Mouse (Mus musculus) neural tube, embryonic 14.5 days (tissue): ENCODE data around the gene Emc6. TPM values are rescaled to one million over a fixed set of nuclear protein-coding genes. Genes with fewer than 3 reads are reported as not detected.
A peak's percentile ranks its signal among the peaks of the same experiment; 100 is the strongest.

Experiments used
- ATAC-seq: fragments of 200-750 bp; cut with Nextera tagmentation; 2 replicates; pipeline ENCODE4 v1.8.0; 2017; ENCODE audit warnings: low read depth, mild to moderate bottlenecking, moderate TSS enrichment, moderate library complexity
- H3K27ac ChIP-seq: fragments of 300-500 bp; sonication (generic); 2 replicates; pipeline ENCODE4 v1.5.1; 2014; ENCODE audit warnings: low read depth, mild to moderate bottlenecking, control low read depth, low read length, moderate library complexity, mixed read lengths
- H3K27me3 ChIP-seq: fragments of 300-500 bp; sonication (generic); 2 replicates; pipeline ENCODE4 v1.6.1; 2014; ENCODE audit warnings: low read length; ENCODE audit not compliant: control insufficient read depth, insufficient read depth
- H3K36me3 ChIP-seq: fragments of 300-500 bp; sonication (generic); 2 replicates; pipeline ENCODE4 v1.6.1; 2014; ENCODE audit warnings: low read length, mixed read lengths; ENCODE audit not compliant: control insufficient read depth, insufficient read depth
- H3K4me1 ChIP-seq: fragments of 300-500 bp; sonication (generic); 2 replicates; pipeline ENCODE4 v1.6.1; 2014; ENCODE audit warnings: low read length; ENCODE audit not compliant: control insufficient read depth, insufficient read depth
- H3K4me2 ChIP-seq: fragments of 300-500 bp; sonication (generic); 2 replicates; pipeline ENCODE4 v1.6.1; 2014; ENCODE audit warnings: mild to moderate bottlenecking, low read depth, low read length, control low read depth
- H3K4me3 ChIP-seq: fragments of 300-500 bp; sonication (generic); 2 replicates; pipeline ENCODE4 v1.5.1; 2014; ENCODE audit warnings: low read depth, low read length, control low read depth, mixed read lengths
- H3K9ac ChIP-seq: fragments of 300-500 bp; sonication (generic); replicated peaks from 2 replicates; pipeline ENCODE4 v1.6.1; 2014; ENCODE audit warnings: low read depth, mild to moderate bottlenecking, control low read depth, low read length, mixed read lengths
- H3K9me3 ChIP-seq: fragments of 300-500 bp; sonication (generic); 2 replicates; pipeline ENCODE4 v1.6.1; 2016; ENCODE audit warnings: low read length; ENCODE audit not compliant: control insufficient read depth
- WGBS: fragments of 180-500 bp; shearing (Covaris S2); extraction: QIAGEN DNeasy Blood & Tissue Kit; methylation state at CpG from one replicate; pipeline ENCODE4 v1.1.7; 2014; 5-methylcytosine and 5-hydroxymethylcytosine counted together
- polyA plus RNA-seq: library from polyadenylated mRNA; unstranded; fragments of >200 nt; fragmentation: Nextera tagmentation; extraction: Ambion mirVana; gene quantifications from 2 replicates; pipeline ENCODE4 v1.2.1, GENCODE M21; 2014

The Emc6 gene
- polyA plus RNA-seq, 1 experiment from 2014 or later, result 158 TPM

- no peak for ATAC-seq
- WGBS, result 90% methylated on average over 6 of the region's 6 CpGs
Observed at GRCm38 (mm10) chr11:73187231-73187630, 10.4 kb upstream of the Emc6 start.

GRCm38 (mm10) chr11:73185872-73186615 is 9.2 kb upstream of the Emc6 start:
- Histone ChIP-seq H3K9me3 (no peaks in the 10 kb centered on the region), H3K27me3 (no peaks in the 10 kb centered on the region), H3K27ac (no peak overlapping the region), H3K4me1 (no peaks in the 10 kb centered on the region), H3K36me3 (peaks cover 33% of the 10 kb centered on the region), H3K4me2 (no peak overlapping the region), H3K4me3 (no peak overlapping the region), H3K9ac (no peak overlapping the region)
- 95% methylated on average over 10 of the region's 10 CpGs for WGBS
- no peak for ATAC-seq

More at GRCm38 (mm10) chr11:73187231-73187630, 10.4 kb upstream of the Emc6 start:
- peaks cover 40% of the 10 kb centered on the region for H3K36me3 ChIP-seq
- no peak overlapping the region for H3K4me3 ChIP-seq
- H3K9me3 ChIP-seq, result no peaks in the 10 kb centered on the region
- H3K27me3 ChIP-seq, result no peaks in the 10 kb centered on the region
- no peaks in the 10 kb centered on the region for H3K4me1 ChIP-seq
- H3K27ac ChIP-seq, result no peak overlapping the region
- H3K9ac ChIP-seq, result no peak overlapping the region
- H3K4me2 ChIP-seq, result no peak overlapping the region

- Histone ChIP-seq H3K27me3 (no peaks in the 10 kb centered on the region), H3K4me3 (peak overlapping the region; percentile 83), H3K4me2 (peak overlapping the region; percentile 75), H3K36me3 (0 out of 2 replicates have a peak, but pooled peaks cover 3% of the 10 kb centered on the region), H3K9me3 (no peaks in the 10 kb centered on the region), H3K4me1 (peaks cover 17% of the 10 kb centered on the region), H3K9ac (peak overlapping the region; percentile 88), H3K27ac (peak overlapping the region; percentile 87)
- WGBS, result 2% methylated on average over 2 of the region's 2 CpGs
- peak; percentile 1; the same call in 1 of the 2 replicates for ATAC-seq
Observed at GRCm38 (mm10) chr11:73177895-73178294, 1.1 kb upstream of the Emc6 start.

DNA sequence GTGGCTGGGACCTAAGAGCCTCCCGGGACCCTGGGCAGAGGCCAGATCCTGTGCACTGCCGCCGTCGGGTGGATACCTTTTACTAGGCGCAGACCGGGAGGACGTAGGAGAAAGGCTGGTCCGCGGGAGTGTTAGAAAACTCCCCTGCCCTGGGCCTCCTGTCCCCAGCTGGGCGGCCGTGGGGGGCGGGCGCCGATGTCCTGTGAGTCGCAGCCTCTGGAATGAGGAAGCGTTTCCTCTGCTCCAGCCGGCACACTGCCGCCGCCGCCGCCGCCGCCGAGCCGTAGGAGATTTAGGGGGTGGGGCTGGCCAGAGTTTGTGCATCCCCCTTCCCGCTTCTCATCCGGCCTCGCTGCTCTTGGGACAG is 655 bp upstream of the Emc6 start:
- Histone ChIP-seq H3K4me1 (peaks cover 17% of the 10 kb centered on the region), H3K9me3 (no peaks in the 10 kb centered on the region), H3K36me3 (0 out of 2 replicates have a peak, but pooled peaks cover 3% of the 10 kb centered on the region), H3K27me3 (no peaks in the 10 kb centered on the region), H3K4me3 (peak overlapping the region; percentile 83), H3K9ac (peak overlapping the region; percentile 88), H3K4me2 (peak overlapping the region; percentile 75), H3K27ac (peak overlapping the region; percentile 87)
- WGBS, result 0% methylated on average over 28 of the region's 28 CpGs
- ATAC-seq, result peak; percentile 54

GRCm38 (mm10) chr11:73176186-73176585 is 651 bp downstream of the Emc6 start:
- Histone ChIP-seq H3K4me2 (peak overlapping the region; percentile 79), H3K4me3 (peak overlapping the region; percentile 83), H3K9ac (peak overlapping the region; percentile 88), H3K27ac (peak overlapping the region; percentile 87; the same call in 1 of the 2 replicates), H3K4me1 (peaks cover 17% of the 10 kb centered on the region), H3K36me3 (no peaks in the 10 kb centered on the region), H3K9me3 (no peaks in the 10 kb centered on the region), H3K27me3 (no peaks in the 10 kb centered on the region)
- 2% methylated on average over 15 of the region's 15 CpGs for WGBS
- ATAC-seq, result no peak; the same call in 1 of the 2 replicates

GRCm38 (mm10) chr11:73175612-73176011 is 1.2 kb downstream of the Emc6 start:
- Histone ChIP-seq H3K4me2 (peak overlapping the region; percentile 79), H3K4me3 (peak overlapping the region; percentile 83), H3K4me1 (peaks cover 17% of the 10 kb centered on the region), H3K27ac (no peak overlapping the region), H3K27me3 (no peaks in the 10 kb centered on the region), H3K36me3 (no peaks in the 10 kb centered on the region), H3K9ac (no peak overlapping the region), H3K9me3 (no peaks in the 10 kb centered on the region)
- WGBS, result 47% methylated on average over 8 of the region's 8 CpGs
- ATAC-seq, result no peak

- WGBS, result 58% methylated on average over 5 of the region's 5 CpGs
- Histone ChIP-seq H3K27me3 (no peaks in the 10 kb centered on the region), H3K4me1 (peaks cover 11% of the 10 kb centered on the region), H3K9ac (no peak overlapping the region), H3K27ac (no peak overlapping the region), H3K9me3 (no peaks in the 10 kb centered on the region), H3K36me3 (no peaks in the 10 kb centered on the region), H3K4me2 (no peak overlapping the region), H3K4me3 (no peak overlapping the region)
- no peak for ATAC-seq
Observed at GRCm38 (mm10) chr11:73172186-73172585, 4.7 kb downstream of the Emc6 start.

DNA sequence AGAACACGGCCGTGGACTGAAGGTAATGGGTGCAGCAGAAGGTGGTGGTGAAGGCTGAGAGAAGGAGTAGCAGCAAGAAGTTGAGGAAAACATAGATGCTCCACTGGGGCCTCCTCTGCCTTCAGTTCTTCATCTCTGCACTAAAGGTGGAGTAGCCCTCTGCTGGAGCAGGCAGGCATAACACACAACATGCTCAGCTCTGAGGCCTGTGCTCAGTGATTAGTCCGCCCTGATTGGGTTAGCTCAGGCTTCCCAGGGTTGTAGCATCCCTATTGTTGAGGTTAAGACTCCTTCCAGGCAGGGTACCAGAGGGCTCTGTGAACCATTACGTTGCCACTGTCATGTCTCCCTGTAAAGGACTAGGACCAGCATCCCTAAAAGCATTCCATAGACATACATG is 7.6 kb downstream of the Emc6 start:
- H3K9me3 ChIP-seq, result no peaks in the 10 kb centered on the region
- H3K27me3 ChIP-seq, result no peaks in the 10 kb centered on the region
- no peaks in the 10 kb centered on the region for H3K36me3 ChIP-seq
- no peak overlapping the region for H3K27ac ChIP-seq
- H3K4me1 ChIP-seq, result no peaks in the 10 kb centered on the region; the same call in 1 of the 2 replicates
- H3K4me2 ChIP-seq, result no peak overlapping the region
- ATAC-seq, result peak; percentile 50; the same call in 1 of the 2 replicates
- H3K4me3 ChIP-seq, result no peak overlapping the region
- H3K9ac ChIP-seq, result no peak overlapping the region
- WGBS, result 53% methylated on average over 4 of the region's 4 CpGs

- ATAC-seq, result no peak
- no peak overlapping the region for H3K27ac ChIP-seq
- no peak overlapping the region for H3K4me3 ChIP-seq
- no peaks in the 10 kb centered on the region for H3K36me3 ChIP-seq
- H3K9me3 ChIP-seq, result no peaks in the 10 kb centered on the region
- no peaks in the 10 kb centered on the region for H3K27me3 ChIP-seq
- H3K4me2 ChIP-seq, result no peak overlapping the region
- H3K9ac ChIP-seq, result no peak overlapping the region
- H3K4me1 ChIP-seq, result no peaks in the 10 kb centered on the region; the same call in 1 of the 2 replicates
- WGBS, result 82% methylated on average over 6 of the region's 6 CpGs
Observed at GRCm38 (mm10) chr11:73168576-73168975, 8.3 kb downstream of the Emc6 start.
